Mouse (Mus musculus) heart, adult 2 months (tissue): ENCODE results near the gene 4833439L19Rik. TPM values are rescaled to one million over a fixed set of nuclear protein-coding genes. Genes with fewer than 3 reads are reported as not detected.
A peak's percentile ranks its signal among the peaks of the same experiment; 100 is the strongest.

Source experiments
- DNase-seq, 2 experiments: peaks; one replicate each; pipeline ENCODE4 v3.0.0; 2021
- H3K27ac ChIP-seq: fragments of 200-600 bp; 2 replicates; pipeline ENCODE4 v1.8.1; 2022
- H3K27me3 ChIP-seq: fragments of 200-500 bp; 2 replicates; pipeline ENCODE4 v1.6.1; 2012; ENCODE audit warnings: mild to moderate bottlenecking, low read length, inconsistent platforms, mixed read lengths; ENCODE audit not compliant: control insufficient read depth, insufficient read depth
- H3K36me3 ChIP-seq: fragments of 200-500 bp; 2 replicates; pipeline ENCODE4 v1.6.1; 2012; ENCODE audit warnings: low read length, inconsistent platforms; ENCODE audit not compliant: control insufficient read depth, insufficient read depth
- H3K4me1 ChIP-seq: fragments of 200-500 bp; 2 replicates; pipeline ENCODE4 v1.6.1; 2011; ENCODE audit warnings: low read length; ENCODE audit not compliant: control insufficient read depth, insufficient read depth
- H3K4me3 ChIP-seq: fragments of 200-600 bp; 2 replicates; pipeline ENCODE4 v1.8.1; 2022
- H3K79me2 ChIP-seq: fragments of 200-500 bp; replicated peaks from 2 replicates; pipeline ENCODE4 v1.6.1; 2012; ENCODE audit warnings: mild to moderate bottlenecking, inconsistent platforms, low read length, moderate library complexity, mixed read lengths; ENCODE audit not compliant: control insufficient read depth, insufficient read depth
- H3K9ac ChIP-seq: fragments of 200-500 bp; 2 replicates; pipeline ENCODE4 v1.6.1; 2012; ENCODE audit warnings: low read depth, mild to moderate bottlenecking, control low read depth, inconsistent platforms, low read length, mixed read lengths
- CTCF ChIP-seq: fragments of 200-600 bp; IDR thresholded peaks from 2 replicates; pipeline ENCODE4 v1.8.1; 2022; ENCODE audit warnings: antibody characterized with exemption, mild to moderate bottlenecking, moderate library complexity
- EP300 ChIP-seq: fragments of 200-500 bp; IDR thresholded peaks from 2 replicates; pipeline ENCODE4 v1.6.1; 2011; ENCODE audit warnings: low read depth, low read length, control low read depth; ENCODE audit not compliant: insufficient read depth
- POLR2A ChIP-seq: fragments of 200-500 bp; IDR thresholded peaks from 2 replicates; pipeline ENCODE4 v1.6.1; 2011; ENCODE audit warnings: mild to moderate bottlenecking, low read depth, low read length, control low read depth; ENCODE audit not compliant: insufficient read depth
- WGBS: fragments of 180-500 bp; shearing (Covaris S2); methylation state at CpG from one replicate; pipeline ENCODE4 v1.1.7; 2018; 5-methylcytosine and 5-hydroxymethylcytosine counted together
- intact Hi-C: fragments of 180-260 bp; cut with DNase I; formaldehyde crosslinking; loops from one replicate; pipeline ENCODE4 v1.15.1; 2025
- polyA plus RNA-seq: library from polyadenylated mRNA; depleted of rRNA; stranded (reverse); fragments of >200 nt; gene quantifications from 2 replicates; pipeline ENCODE4 v1.2.3, GENCODE M21; 2012
- total RNA-seq, 2 experiments: library from RNA; stranded (reverse); gene quantifications; 2 replicates each; pipeline ENCODE4 v1.2.3; 2021

The 4833439L19Rik gene
- total and polyA plus RNA-seq, 3 experiments = 84.8 to 114 (median 93.1) TPM

DNA sequence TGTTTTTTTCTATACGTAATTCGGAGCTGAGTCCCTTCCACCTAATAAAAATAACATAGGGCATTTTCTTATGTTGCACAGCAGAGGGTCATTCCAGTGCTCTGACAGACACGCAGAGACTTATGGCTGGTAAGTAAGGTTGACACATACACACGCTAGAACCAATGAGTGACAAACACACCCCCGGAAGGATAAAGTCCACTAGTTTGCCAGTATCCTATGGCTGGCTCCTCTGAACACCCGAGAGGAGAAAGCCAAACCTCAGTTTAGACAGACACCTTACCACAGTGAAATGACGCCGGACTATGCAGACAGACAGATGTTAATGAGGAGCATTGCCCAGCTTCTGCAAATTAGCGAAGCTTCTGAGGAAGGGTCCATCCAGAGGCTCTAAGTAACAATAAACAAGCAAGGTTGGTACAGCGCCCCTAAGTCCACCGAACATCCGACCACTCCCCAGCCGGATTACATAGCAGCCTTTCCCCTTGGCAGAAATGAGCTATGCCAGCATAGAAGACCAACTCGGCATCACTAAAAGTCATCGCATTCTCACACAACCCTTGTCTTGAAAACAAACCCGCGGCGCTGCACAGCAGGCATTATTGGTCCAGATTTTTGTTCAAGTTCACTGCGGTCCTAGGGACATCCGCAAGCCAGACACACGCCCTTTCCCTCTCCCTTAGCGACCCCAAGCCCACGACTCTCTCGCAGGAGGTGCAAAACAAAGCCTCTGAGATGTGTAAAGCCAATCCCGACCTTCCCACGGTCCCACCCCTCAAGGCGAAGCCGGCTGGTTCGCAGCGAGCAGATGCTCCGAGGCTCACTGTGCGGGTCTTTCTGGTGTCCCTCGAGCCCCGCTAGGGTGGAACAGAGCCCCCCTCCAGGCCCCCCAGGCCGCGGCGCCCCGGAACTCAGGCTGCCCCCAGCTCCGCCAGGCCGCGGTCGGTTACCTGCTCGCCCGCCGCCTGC, 719 bp downstream of the 4833439L19Rik start:
- no peaks in the 10 kb centered on the region for H3K36me3 ChIP-seq
- intact Hi-C loops = loop anchor here (1.0 to 5.0 kb wide), 4 partner anchors 26 to 96 kb away; partner anchors contain the start of genes Faf2, Higd2a, Nop16 and Simc1
- peak overlapping the region; percentile 77 for H3K27ac ChIP-seq
- no peaks in the 10 kb centered on the region for H3K27me3 ChIP-seq
- peak overlapping the region; percentile 85 for H3K9ac ChIP-seq
- H3K79me2 ChIP-seq = peaks cover 5% of the 10 kb centered on the region
- 9% methylated on average over 45 of the region's 45 CpGs for WGBS
- H3K4me1 ChIP-seq = no peaks in the 10 kb centered on the region; the same call in 1 of the 2 replicates
- H3K4me3 ChIP-seq = peak overlapping the region; percentile 82
- no peak for DNase-seq
- no peak for TF ChIP-seq CTCF
- TF ChIP-seq EP300 = no peak
- TF ChIP-seq POLR2A = no peak

DNA sequence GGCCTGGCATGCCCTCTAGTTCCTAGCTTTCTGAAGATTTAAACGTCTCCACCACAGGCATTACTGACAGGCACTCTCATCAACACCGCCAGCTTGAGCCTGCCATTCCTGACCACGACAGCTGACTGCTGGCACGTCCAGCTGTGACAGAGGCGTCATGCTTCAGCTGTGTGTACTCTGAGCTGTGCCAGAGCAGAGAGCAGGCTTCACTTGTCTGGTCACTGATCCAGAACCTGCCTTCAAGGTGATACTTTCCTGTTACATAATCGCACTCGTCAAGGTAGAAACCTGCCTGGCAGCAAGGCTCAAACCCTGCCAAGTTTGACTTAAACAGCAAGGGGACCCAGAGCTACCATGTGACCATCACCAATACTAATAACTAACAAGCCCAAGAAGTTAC, 2.7 kb downstream of the 4833439L19Rik start:
- H3K79me2 ChIP-seq = peaks cover 5% of the 10 kb centered on the region
- H3K4me1 ChIP-seq = no peaks in the 10 kb centered on the region; the same call in 1 of the 2 replicates
- 64% methylated on average over 7 of the region's 7 CpGs for WGBS
- H3K27me3 ChIP-seq = no peaks in the 10 kb centered on the region
- intact Hi-C loops = no loop called here
- H3K27ac ChIP-seq = no peak overlapping the region
- H3K4me3 ChIP-seq = no peak overlapping the region
- H3K36me3 ChIP-seq = no peaks in the 10 kb centered on the region
- no peak for TF ChIP-seq CTCF
- no peak for TF ChIP-seq EP300
- TF ChIP-seq POLR2A = no peak
- H3K9ac ChIP-seq = no peak overlapping the region
- DNase-seq = no peak

GRCm38 (mm10) chr13:54560608-54561007, 4.6 kb downstream of the 4833439L19Rik start:
- 90% methylated on average over 7 of the region's 7 CpGs for WGBS
- TF ChIP-seq EP300 (no peak), POLR2A (no peak), CTCF (no peak)
- DNase-seq = no peak
- H3K27me3 ChIP-seq = no peaks in the 10 kb centered on the region
- intact Hi-C loops = no loop called here
- no peak overlapping the region for H3K27ac ChIP-seq
- H3K4me1 ChIP-seq = peaks cover 3% of the 10 kb centered on the region
- peaks cover 7% of the 10 kb centered on the region for H3K79me2 ChIP-seq
- H3K9ac ChIP-seq = no peak overlapping the region
- H3K36me3 ChIP-seq = no peaks in the 10 kb centered on the region
- H3K4me3 ChIP-seq = no peak overlapping the region

- H3K4me3 ChIP-seq = no peak overlapping the region
- no peak for DNase-seq
- H3K36me3 ChIP-seq = no peaks in the 10 kb centered on the region
- H3K79me2 ChIP-seq = peaks cover 6% of the 10 kb centered on the region
- H3K9ac ChIP-seq = no peak overlapping the region
- 89% methylated on average over 2 of the region's 2 CpGs for WGBS
- intact Hi-C loops = no loop called here
- TF ChIP-seq EP300 = no peak
- no peak for TF ChIP-seq CTCF
- TF ChIP-seq POLR2A = no peak
- no peaks in the 10 kb centered on the region for H3K27me3 ChIP-seq
- no peak overlapping the region for H3K27ac ChIP-seq
- H3K4me1 ChIP-seq = peaks cover 3% of the 10 kb centered on the region
Measured at GRCm38 (mm10) chr13:54559656-54560055, 5.6 kb downstream of the 4833439L19Rik start.

- intact Hi-C loops = no loop called here
Measured at GRCm38 (mm10) chr13:54557652-54558051, 7.6 kb downstream of the 4833439L19Rik start.

More at GRCm38 (mm10) chr13:54557652-54558051, 7.6 kb downstream of the 4833439L19Rik start:
- H3K4me1 ChIP-seq = peaks cover 3% of the 10 kb centered on the region; the same call in 1 of the 2 replicates
- no peaks in the 10 kb centered on the region for H3K27me3 ChIP-seq
- DNase-seq = no peak
- no peak overlapping the region for H3K4me3 ChIP-seq
- no peak overlapping the region for H3K9ac ChIP-seq
- H3K27ac ChIP-seq = no peak overlapping the region
- peaks cover 4% of the 10 kb centered on the region; the same call in 1 of the 2 replicates for H3K79me2 ChIP-seq
- no peaks in the 10 kb centered on the region for H3K36me3 ChIP-seq
- TF ChIP-seq CTCF = no peak
- no peak for TF ChIP-seq POLR2A
- TF ChIP-seq EP300 = no peak
- 96% methylated on average over 1 of the region's 1 CpGs for WGBS
